Mouse (Mus musculus) embryonic facial prominence, embryonic 11.5 days (tissue): Measurements from ENCODE around the gene Dapl1. TPM values are rescaled to one million over a fixed set of nuclear protein-coding genes. Genes with fewer than 3 reads are reported as not detected.

Experiments used
- ATAC-seq: fragments of 200-750 bp; cut with Nextera tagmentation; replicated peaks from 2 replicates; pipeline ENCODE4 v1.8.0; 2017; ENCODE audit warnings: low read depth; ENCODE audit not compliant: insufficient number of reproducible peaks, low FRiP score, low TSS enrichment
- DNase-seq: peaks from one replicate; pipeline ENCODE4 v3.0.0-alpha.2; 2015; ENCODE audit warnings: low spot score
- H3K27ac ChIP-seq: fragments of 300-500 bp; sonication (generic); replicated peaks from 2 replicates; pipeline ENCODE4 v1.5.1; 2014; ENCODE audit warnings: mild to moderate bottlenecking, low read depth, low read length, control low read depth
- H3K27me3 ChIP-seq: fragments of 300-500 bp; sonication (generic); 2 replicates; pipeline ENCODE4 v1.6.1; 2014; ENCODE audit warnings: mild to moderate bottlenecking, low read length, moderate library complexity, mixed read lengths; ENCODE audit not compliant: control insufficient read depth, insufficient read depth
- H3K36me3 ChIP-seq: fragments of 300-500 bp; sonication (generic); replicated peaks from 2 replicates; pipeline ENCODE4 v1.6.1; 2014; ENCODE audit warnings: low read depth, mild to moderate bottlenecking, low read length, moderate library complexity, mixed read lengths; ENCODE audit not compliant: control insufficient read depth, insufficient read depth
- H3K4me1 ChIP-seq: fragments of 300-500 bp; sonication (generic); 2 replicates; pipeline ENCODE4 v1.6.1; 2014; ENCODE audit warnings: low read length, mixed read lengths; ENCODE audit not compliant: control insufficient read depth, insufficient read depth
- H3K4me2 ChIP-seq: fragments of 300-500 bp; sonication (generic); 2 replicates; pipeline ENCODE4 v1.6.1; 2014; ENCODE audit warnings: low read depth, mild to moderate bottlenecking, control low read depth, low read length, moderate library complexity
- H3K4me3 ChIP-seq: fragments of 300-500 bp; sonication (generic); 2 replicates; pipeline ENCODE4 v1.5.1; 2014; ENCODE audit warnings: low read depth, low read length, control low read depth
- H3K9ac ChIP-seq: fragments of 300-500 bp; sonication (generic); replicated peaks from 2 replicates; pipeline ENCODE4 v1.6.1; 2014; ENCODE audit warnings: mild to moderate bottlenecking, control low read depth, low read length
- H3K9me3 ChIP-seq: fragments of 300-500 bp; sonication (generic); replicated peaks from 2 replicates; pipeline ENCODE4 v1.6.1; 2016; ENCODE audit warnings: mild to moderate bottlenecking, low read length, inconsistent platforms, mixed read lengths; ENCODE audit not compliant: control insufficient read depth
- WGBS: fragments of 180-500 bp; shearing (Covaris S2); extraction: QIAGEN DNeasy Blood & Tissue Kit; methylation state at CpG from one replicate; pipeline ENCODE4 v1.1.7; 2014; 5-methylcytosine and 5-hydroxymethylcytosine counted together
- polyA plus RNA-seq: library from polyadenylated mRNA; unstranded; fragments of >200 nt; fragmentation: Nextera tagmentation; extraction: Ambion mirVana; gene quantifications from 2 replicates; pipeline ENCODE4 v1.2.1, GENCODE M21; 2014

The Dapl1 gene
- polyA plus RNA-seq, 1 experiment from 2014 or later = 9.9 TPM

DNA sequence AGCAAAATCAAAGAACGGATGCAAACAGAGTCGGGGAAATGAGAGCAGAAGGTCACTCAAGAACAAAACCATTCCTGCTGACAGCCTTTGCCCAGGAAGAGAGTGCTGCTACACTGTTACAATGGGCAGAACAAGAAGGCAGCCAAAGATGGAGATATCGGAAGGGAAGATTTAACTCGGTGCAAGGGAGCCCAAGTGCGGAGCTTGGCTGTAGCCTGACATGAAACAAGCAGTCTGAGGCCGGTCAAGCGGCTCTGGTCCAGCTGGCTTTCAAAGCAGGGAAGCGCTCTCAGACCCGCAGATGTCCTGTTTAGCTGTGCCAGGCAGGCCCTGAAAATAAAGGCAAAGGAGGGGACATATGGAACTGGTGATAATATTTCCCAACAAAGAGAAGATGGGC is 26.0 kb downstream of the Dapl1 start:
- WGBS = 49% methylated on average over 9 of the region's 9 CpGs
- no peak overlapping the region for H3K27ac ChIP-seq

DNA sequence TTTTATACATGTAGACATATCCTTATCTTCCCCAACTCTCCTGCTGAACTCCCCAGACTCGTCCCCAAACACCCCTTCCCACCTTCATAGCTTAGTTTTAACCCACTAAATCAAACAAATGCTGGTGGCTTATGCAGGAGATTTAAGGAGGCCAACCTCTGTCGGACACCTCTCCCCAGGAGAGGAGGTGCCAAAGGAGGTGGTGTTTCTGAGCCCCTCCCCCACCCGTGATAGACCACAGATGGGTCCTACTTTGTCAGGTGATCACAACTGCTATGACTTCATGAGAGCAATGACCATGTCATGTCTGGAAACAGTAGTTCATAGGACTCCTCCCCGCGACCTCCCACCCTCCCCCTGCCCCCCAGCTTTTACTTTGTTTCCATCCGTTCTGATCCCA is 26.4 kb downstream of the Dapl1 start:
- Histone ChIP-seq H3K9ac (no peak overlapping the region), H3K9me3 (no peaks in the 10 kb centered on the region; the same call in 1 of the 2 replicates), H3K4me1 (no peaks in the 10 kb centered on the region), H3K27me3 (no peaks in the 10 kb centered on the region), H3K27ac (no peak overlapping the region), H3K36me3 (no peaks in the 10 kb centered on the region), H3K4me2 (no peak overlapping the region), H3K4me3 (no peak overlapping the region)
- no peak for DNase-seq
- 68% methylated on average over 6 of the region's 6 CpGs for WGBS
- no peak for ATAC-seq

More for the DNA sequence above, 26.0 kb downstream of the Dapl1 start:
- Histone ChIP-seq H3K4me2 (no peak overlapping the region), H3K4me1 (no peaks in the 10 kb centered on the region), H3K4me3 (no peak overlapping the region), H3K36me3 (no peaks in the 10 kb centered on the region), H3K27me3 (no peaks in the 10 kb centered on the region), H3K9ac (no peak overlapping the region), H3K9me3 (no peaks in the 10 kb centered on the region; the same call in 1 of the 2 replicates)
- DNase-seq (no peak), ATAC-seq (no peak)

DNA sequence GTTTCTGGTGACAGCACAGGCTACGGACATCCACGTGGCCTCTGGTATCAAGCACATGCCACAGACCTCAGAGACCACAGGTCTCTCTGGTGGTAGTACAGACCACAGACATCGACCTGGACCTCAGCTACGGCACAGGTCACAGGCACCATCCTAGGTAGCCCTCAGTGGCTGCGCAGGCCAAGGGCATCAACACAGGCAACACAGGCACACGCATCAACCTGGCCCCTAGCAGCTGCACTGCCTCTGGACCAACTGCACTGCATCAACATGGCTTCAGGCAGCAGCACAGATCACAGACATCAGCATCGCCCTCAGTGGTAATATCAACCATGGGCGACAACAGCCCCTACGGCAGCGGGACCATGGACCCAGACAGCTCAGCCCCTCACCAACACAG is 36.2 kb downstream of the Dapl1 start:
- Histone ChIP-seq H3K9me3 (no peaks in the 10 kb centered on the region), H3K36me3 (no peaks in the 10 kb centered on the region), H3K4me2 (no peak overlapping the region), H3K4me3 (no peak overlapping the region), H3K27ac (no peak overlapping the region), H3K27me3 (no peaks in the 10 kb centered on the region), H3K4me1 (no peaks in the 10 kb centered on the region), H3K9ac (no peak overlapping the region)
- ATAC-seq (no peak), DNase-seq (no peak)
- WGBS = 92% methylated on average over 10 of the region's 10 CpGs

DNA sequence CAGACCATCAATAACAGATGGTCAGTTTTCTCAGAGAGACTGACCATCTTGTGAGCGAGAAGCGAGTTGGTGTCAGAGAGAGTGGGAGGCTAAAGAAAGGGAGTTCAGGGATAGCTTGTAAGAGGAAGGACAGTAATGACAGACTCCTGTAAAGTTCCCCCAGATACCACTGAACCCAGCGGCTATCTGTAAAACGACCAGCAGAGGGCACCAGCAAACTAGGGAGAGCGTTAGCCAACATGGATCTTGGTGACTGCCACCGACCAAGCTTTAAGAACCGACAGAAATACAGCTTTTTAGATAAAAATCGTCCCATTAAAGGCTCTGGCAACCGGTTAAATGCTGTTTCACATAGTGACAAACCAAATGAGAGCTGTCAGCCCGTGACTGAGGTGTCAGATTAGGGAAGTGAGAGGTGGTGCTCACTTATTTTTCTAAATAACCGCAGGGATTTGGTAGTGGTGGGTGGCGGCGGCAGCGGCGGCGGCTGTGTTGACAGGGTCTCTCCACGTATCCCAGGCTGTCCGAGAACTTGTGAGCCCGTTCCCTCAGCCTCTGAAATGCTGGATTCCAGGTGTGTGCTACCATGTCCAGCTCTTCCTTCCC is 37.7 kb downstream of the Dapl1 start:
- ATAC-seq (peak; percentile 25; the same call in 1 of the 2 replicates), DNase-seq (peak; percentile 96)
- peak overlapping the region; percentile 18; the same call in 1 of the 2 replicates for H3K9ac ChIP-seq
- no peak overlapping the region for H3K27ac ChIP-seq
- H3K4me1 ChIP-seq = no peaks in the 10 kb centered on the region
- H3K27me3 ChIP-seq = no peaks in the 10 kb centered on the region
- H3K36me3 ChIP-seq = no peaks in the 10 kb centered on the region
- H3K9me3 ChIP-seq = no peaks in the 10 kb centered on the region
- peak overlapping the region; percentile 28; the same call in 1 of the 2 replicates for H3K4me2 ChIP-seq
- 9% methylated on average over 19 of the region's 19 CpGs for WGBS
- 0 out of 2 replicates have a peak overlapping the region, but pooled peaks have one; percentile 2 for H3K4me3 ChIP-seq

DNA sequence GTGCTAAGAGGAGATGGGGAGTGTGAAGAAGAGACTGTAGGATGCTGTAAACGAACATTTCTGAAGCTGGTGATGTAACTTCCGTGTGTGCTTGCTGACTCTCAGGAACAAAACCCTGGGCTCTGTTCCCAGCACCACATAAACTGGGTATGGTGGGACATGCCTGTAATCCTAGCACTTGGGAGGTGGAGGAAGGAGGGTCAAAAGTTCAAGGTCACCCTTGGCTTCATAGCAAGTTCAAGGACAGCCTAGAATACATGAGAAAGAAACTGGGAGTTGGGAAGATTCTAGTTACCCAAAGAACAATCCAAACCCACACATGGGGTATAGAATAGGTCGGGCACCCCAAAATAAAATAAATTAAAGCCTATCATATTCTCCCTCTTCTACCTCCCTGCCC is 39.1 kb downstream of the Dapl1 start:
- no peaks in the 10 kb centered on the region for H3K9me3 ChIP-seq
- no peaks in the 10 kb centered on the region for H3K36me3 ChIP-seq
- H3K27ac ChIP-seq = no peak overlapping the region
- H3K4me2 ChIP-seq = no peak overlapping the region
- ATAC-seq (no peak), DNase-seq (no peak)
- no peaks in the 10 kb centered on the region for H3K27me3 ChIP-seq
- 87% methylated on average over 3 of the region's 3 CpGs for WGBS
- H3K4me3 ChIP-seq = no peak overlapping the region
- H3K4me1 ChIP-seq = no peaks in the 10 kb centered on the region
- H3K9ac ChIP-seq = no peak overlapping the region

DNA sequence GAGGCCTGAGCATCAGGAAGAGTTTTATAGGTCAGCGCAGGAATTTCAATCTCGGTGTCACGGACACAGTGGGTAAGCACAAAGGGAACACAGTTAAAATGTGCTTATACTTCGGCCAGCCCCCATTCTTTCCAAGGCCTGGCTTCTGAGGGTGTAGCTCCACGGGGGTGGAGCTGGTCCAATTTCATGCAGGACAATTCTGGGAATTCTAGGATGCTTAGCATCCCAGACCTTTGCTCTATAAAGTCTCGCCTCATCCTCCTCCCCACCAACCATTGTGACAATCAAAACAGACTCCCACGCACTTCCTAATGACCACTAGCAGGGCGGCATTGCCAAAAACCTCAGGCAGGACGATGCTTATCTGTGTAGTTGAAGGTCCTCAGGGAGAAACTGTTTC is 42.4 kb downstream of the Dapl1 start:
- DNase-seq (no peak), ATAC-seq (no peak)
- peaks cover 4% of the 10 kb centered on the region; the same call in 1 of the 2 replicates for H3K4me1 ChIP-seq
- H3K36me3 ChIP-seq = no peaks in the 10 kb centered on the region
- no peak overlapping the region for H3K9ac ChIP-seq
- H3K4me3 ChIP-seq = no peak overlapping the region
- H3K27me3 ChIP-seq = no peaks in the 10 kb centered on the region
- no peaks in the 10 kb centered on the region for H3K9me3 ChIP-seq
- H3K27ac ChIP-seq = no peak overlapping the region
- WGBS = 77% methylated on average over 9 of the region's 9 CpGs
- H3K4me2 ChIP-seq = no peak overlapping the region

DNA sequence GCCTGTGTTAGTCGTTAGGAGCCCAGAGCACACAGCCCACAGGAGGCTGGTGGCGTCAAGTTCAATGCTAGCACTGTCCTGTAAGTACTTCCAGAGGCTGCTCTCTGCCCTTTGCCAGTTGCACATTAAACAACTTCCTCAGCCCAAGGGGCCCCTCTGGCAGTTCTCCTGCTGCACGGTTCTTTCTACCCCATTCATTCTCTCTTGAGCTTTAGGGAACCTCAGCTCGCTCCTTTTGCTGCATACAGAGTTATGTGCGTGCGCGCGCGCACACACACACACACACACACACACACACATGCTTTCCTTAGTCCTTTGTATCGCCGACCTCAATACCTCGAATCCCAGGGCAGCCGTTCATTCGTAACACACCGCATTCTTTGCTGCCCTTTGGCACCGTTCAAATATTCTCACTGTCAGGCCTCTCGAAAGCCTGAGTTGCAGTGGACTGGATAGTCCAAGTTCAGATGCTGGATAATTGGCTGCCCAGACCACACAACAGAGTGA is 45.2 kb downstream of the Dapl1 start:
- Histone ChIP-seq H3K4me2 (no peak overlapping the region), H3K4me1 (peaks cover 4% of the 10 kb centered on the region; the same call in 1 of the 2 replicates), H3K4me3 (no peak overlapping the region), H3K27me3 (no peaks in the 10 kb centered on the region), H3K9me3 (no peaks in the 10 kb centered on the region), H3K27ac (no peak overlapping the region), H3K36me3 (no peaks in the 10 kb centered on the region), H3K9ac (no peak overlapping the region)
- DNase-seq (peak; percentile 77), ATAC-seq (peak; percentile 74)
- 40% methylated on average over 17 of the region's 17 CpGs for WGBS

DNA sequence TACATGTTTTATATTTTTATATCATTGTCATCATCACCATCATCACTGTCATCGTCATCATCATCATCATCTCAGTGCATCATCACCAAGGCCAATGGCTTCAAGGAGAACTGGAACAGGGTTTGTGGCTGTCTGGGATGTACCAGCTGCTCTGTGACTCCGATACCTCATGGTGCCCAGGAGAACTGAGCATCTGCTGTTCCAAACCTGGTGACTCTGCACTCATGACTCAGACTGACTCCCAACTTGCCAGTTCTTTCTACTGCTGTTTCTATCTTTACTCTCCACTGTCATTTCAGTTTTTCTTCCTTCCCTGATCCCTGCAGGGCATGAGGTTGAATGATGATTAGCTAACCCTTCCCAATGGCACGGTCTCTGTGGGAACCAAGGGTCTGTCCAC is 46.4 kb downstream of the Dapl1 start:
- 92% methylated on average over 3 of the region's 3 CpGs for WGBS
- no peak overlapping the region for H3K27ac ChIP-seq
- no peak for ATAC-seq
- H3K27me3 ChIP-seq = no peaks in the 10 kb centered on the region
- no peak overlapping the region for H3K4me2 ChIP-seq
- no peak for DNase-seq
- H3K9me3 ChIP-seq = no peaks in the 10 kb centered on the region
- peaks cover 4% of the 10 kb centered on the region; the same call in 1 of the 2 replicates for H3K4me1 ChIP-seq
- H3K36me3 ChIP-seq = no peaks in the 10 kb centered on the region
- no peak overlapping the region for H3K9ac ChIP-seq
- H3K4me3 ChIP-seq = no peak overlapping the region
